Mouse (Mus musculus): ENCODE data around the gene Bend7. TPM values are rescaled to one million over a fixed set of nuclear protein-coding genes. Genes with fewer than 3 reads are reported as not detected.

Bend7 gene
- polyA plus RNA-seq, 1 experiment from 2014 or later: 31.9 TPM

GRCm38 (mm10) chr2:4751918-4752317, 34.3 kb downstream of the Bend7 start:
- Histone ChIP-seq H3K27ac (ENCODE audit: low read length) (no peak overlapping the region), H3K4me2 (replicated peaks; ENCODE audit: low read depth, low read length) (no peak overlapping the region), H3K27me3 (replicated peaks; ENCODE audit: insufficient read depth, low read length) (no peaks in the 10 kb centered on the region), H3K4me3 (ENCODE audit: low read depth, low read length) (no peak overlapping the region), H3K9me3 (ENCODE audit: low read length) (no peaks in the 10 kb centered on the region), H3K36me3 (ENCODE audit: insufficient read depth, low read length) (no peaks in the 10 kb centered on the region), H3K9ac (replicated peaks; ENCODE audit: low read depth) (no peak overlapping the region), H3K4me1 (ENCODE audit: insufficient read depth, low read depth, low read length) (no peaks in the 10 kb centered on the region)
- WGBS: 59% methylated on average over 6 of the region's 6 CpGs
- DNase-seq (ENCODE audit: low spot score) (peak; percentile 55), ATAC-seq (peak; percentile 73)
- TF ChIP-seq EP300 (IDR thresholded peaks at IDR 0.05): no peak
- no peak for TF ChIP-seq CTCF (IDR thresholded peaks at IDR 0.05)

GRCm38 (mm10) chr2:4755716-4756115, 38.1 kb downstream of the Bend7 start:
- no peak overlapping the region for H3K4me3 ChIP-seq (ENCODE audit: low read depth, low read length)
- no peak overlapping the region for H3K9ac ChIP-seq (replicated peaks; ENCODE audit: low read depth)
- 39% methylated on average over 8 of the region's 8 CpGs for WGBS
- ATAC-seq: no peak
- DNase-seq (ENCODE audit: low spot score): no peak
- H3K27me3 ChIP-seq (replicated peaks; ENCODE audit: insufficient read depth, low read length): no peaks in the 10 kb centered on the region
- H3K4me1 ChIP-seq (ENCODE audit: insufficient read depth, low read depth, low read length): no peaks in the 10 kb centered on the region
- no peak overlapping the region for H3K27ac ChIP-seq (ENCODE audit: low read length)
- no peaks in the 10 kb centered on the region for H3K36me3 ChIP-seq (ENCODE audit: insufficient read depth, low read length)
- no peak for TF ChIP-seq EP300 (IDR thresholded peaks at IDR 0.05)
- TF ChIP-seq CTCF (IDR thresholded peaks at IDR 0.05): no peak
- H3K4me2 ChIP-seq (replicated peaks; ENCODE audit: low read depth, low read length): no peak overlapping the region
- no peaks in the 10 kb centered on the region for H3K9me3 ChIP-seq (ENCODE audit: low read length)

GRCm38 (mm10) chr2:4757218-4757617, 39.6 kb downstream of the Bend7 start:
- no peak for ATAC-seq
- no peak for TF ChIP-seq EP300 (IDR thresholded peaks at IDR 0.05)
- no peak for TF ChIP-seq CTCF (IDR thresholded peaks at IDR 0.05)
- H3K4me1 ChIP-seq (ENCODE audit: insufficient read depth, low read depth, low read length): no peaks in the 10 kb centered on the region
- no peak overlapping the region for H3K9ac ChIP-seq (replicated peaks; ENCODE audit: low read depth)
- WGBS: 45% methylated on average over 3 of the region's 3 CpGs
- no peak for DNase-seq (ENCODE audit: low spot score)
- no peak overlapping the region for H3K27ac ChIP-seq (ENCODE audit: low read length)
- H3K27me3 ChIP-seq (replicated peaks; ENCODE audit: insufficient read depth, low read length): no peaks in the 10 kb centered on the region
- no peaks in the 10 kb centered on the region for H3K36me3 ChIP-seq (ENCODE audit: insufficient read depth, low read length)
- H3K4me2 ChIP-seq (replicated peaks; ENCODE audit: low read depth, low read length): no peak overlapping the region
- no peaks in the 10 kb centered on the region for H3K9me3 ChIP-seq (ENCODE audit: low read length)
- no peak overlapping the region for H3K4me3 ChIP-seq (ENCODE audit: low read depth, low read length)

- Histone ChIP-seq H3K36me3 (ENCODE audit: insufficient read depth, low read length) (no peaks in the 10 kb centered on the region), H3K4me2 (replicated peaks; ENCODE audit: low read depth, low read length) (no peak overlapping the region), H3K4me3 (ENCODE audit: low read depth, low read length) (no peak overlapping the region), H3K27me3 (replicated peaks; ENCODE audit: insufficient read depth, low read length) (no peaks in the 10 kb centered on the region), H3K9ac (replicated peaks; ENCODE audit: low read depth) (no peak overlapping the region), H3K9me3 (ENCODE audit: low read length) (no peaks in the 10 kb centered on the region), H3K4me1 (ENCODE audit: insufficient read depth, low read depth, low read length) (no peaks in the 10 kb centered on the region), H3K27ac (ENCODE audit: low read length) (no peak overlapping the region)
- ATAC-seq (no peak), DNase-seq (ENCODE audit: low spot score) (no peak)
- no peak for TF ChIP-seq CTCF (IDR thresholded peaks at IDR 0.05)
- TF ChIP-seq EP300 (IDR thresholded peaks at IDR 0.05): no peak
- WGBS: 71% methylated on average over 5 of the region's 5 CpGs
Observed at GRCm38 (mm10) chr2:4760741-4761140, 43.1 kb downstream of the Bend7 start.

- no peak for TF ChIP-seq EP300 (IDR thresholded peaks at IDR 0.05)
- TF ChIP-seq CTCF (IDR thresholded peaks at IDR 0.05): no peak
- H3K27me3 ChIP-seq (replicated peaks; ENCODE audit: insufficient read depth, low read length): no peaks in the 10 kb centered on the region
- H3K4me1 ChIP-seq (ENCODE audit: insufficient read depth, low read depth, low read length): no peaks in the 10 kb centered on the region
- 58% methylated on average over 5 of the region's 5 CpGs for WGBS
- no peak overlapping the region for H3K9ac ChIP-seq (replicated peaks; ENCODE audit: low read depth)
- H3K4me2 ChIP-seq (replicated peaks; ENCODE audit: low read depth, low read length): no peak overlapping the region
- DNase-seq (ENCODE audit: low spot score) (no peak), ATAC-seq (no peak)
- H3K36me3 ChIP-seq (ENCODE audit: insufficient read depth, low read length): no peaks in the 10 kb centered on the region
- no peaks in the 10 kb centered on the region for H3K9me3 ChIP-seq (ENCODE audit: low read length)
- no peak overlapping the region for H3K27ac ChIP-seq (ENCODE audit: low read length)
- no peak overlapping the region for H3K4me3 ChIP-seq (ENCODE audit: low read depth, low read length)
Observed at GRCm38 (mm10) chr2:4761906-4762305, 44.3 kb downstream of the Bend7 start.

GRCm38 (mm10) chr2:4764071-4764470, 46.4 kb downstream of the Bend7 start:
- H3K4me2 ChIP-seq (replicated peaks; ENCODE audit: low read depth, low read length): no peak overlapping the region

GRCm38 (mm10) chr2:4770376-4770775, 52.7 kb downstream of the Bend7 start:
- TF ChIP-seq CTCF (IDR thresholded peaks at IDR 0.05): no peak
- no peak for ATAC-seq
- Histone ChIP-seq H3K27me3 (replicated peaks; ENCODE audit: insufficient read depth, low read length) (no peaks in the 10 kb centered on the region), H3K9me3 (ENCODE audit: low read length) (no peaks in the 10 kb centered on the region), H3K4me2 (replicated peaks; ENCODE audit: low read depth, low read length) (no peak overlapping the region), H3K36me3 (ENCODE audit: insufficient read depth, low read length) (no peaks in the 10 kb centered on the region), H3K4me1 (ENCODE audit: insufficient read depth, low read depth, low read length) (no peaks in the 10 kb centered on the region), H3K27ac (ENCODE audit: low read length) (no peak overlapping the region), H3K9ac (replicated peaks; ENCODE audit: low read depth) (no peak overlapping the region), H3K4me3 (ENCODE audit: low read depth, low read length) (no peak overlapping the region)
- no peak for DNase-seq (ENCODE audit: low spot score)
- WGBS: 85% methylated on average over 2 of the region's 2 CpGs

More at GRCm38 (mm10) chr2:4764071-4764470, 46.4 kb downstream of the Bend7 start:
- TF ChIP-seq CTCF (IDR thresholded peaks at IDR 0.05) (no peak), EP300 (IDR thresholded peaks at IDR 0.05) (no peak)
- Histone ChIP-seq H3K27me3 (replicated peaks; ENCODE audit: insufficient read depth, low read length) (no peaks in the 10 kb centered on the region), H3K4me1 (ENCODE audit: insufficient read depth, low read depth, low read length) (no peaks in the 10 kb centered on the region), H3K36me3 (ENCODE audit: insufficient read depth, low read length) (no peaks in the 10 kb centered on the region), H3K9ac (replicated peaks; ENCODE audit: low read depth) (no peak overlapping the region), H3K9me3 (ENCODE audit: low read length) (no peaks in the 10 kb centered on the region), H3K27ac (ENCODE audit: low read length) (no peak overlapping the region), H3K4me3 (ENCODE audit: low read depth, low read length) (no peak overlapping the region)
- ATAC-seq (no peak), DNase-seq (ENCODE audit: low spot score) (no peak)
- 85% methylated on average over 3 of the region's 3 CpGs for WGBS
